Mouse (Mus musculus) mouse embryonic stem cell (cell line): ENCODE measurements around the gene Otub1.

Experiments used
- in situ Hi-C, 2 experiments: fragments of 300-500 bp; cut with MboI; formaldehyde crosslinking; loops; 1 replicate in 1 of 2; 3 replicates in 1 of 2; pipeline ENCODE4 v1.14.3; 2019 to 2020; ENCODE audit warnings: low sequenced_read_pairs in 2 of 2, low pct_unique_long_range_greater_than_20kb in 1 of 2, mixed read lengths in 1 of 2; ENCODE audit not compliant: unreplicated experiment in 1 of 2

Otub1 gene

DNA sequence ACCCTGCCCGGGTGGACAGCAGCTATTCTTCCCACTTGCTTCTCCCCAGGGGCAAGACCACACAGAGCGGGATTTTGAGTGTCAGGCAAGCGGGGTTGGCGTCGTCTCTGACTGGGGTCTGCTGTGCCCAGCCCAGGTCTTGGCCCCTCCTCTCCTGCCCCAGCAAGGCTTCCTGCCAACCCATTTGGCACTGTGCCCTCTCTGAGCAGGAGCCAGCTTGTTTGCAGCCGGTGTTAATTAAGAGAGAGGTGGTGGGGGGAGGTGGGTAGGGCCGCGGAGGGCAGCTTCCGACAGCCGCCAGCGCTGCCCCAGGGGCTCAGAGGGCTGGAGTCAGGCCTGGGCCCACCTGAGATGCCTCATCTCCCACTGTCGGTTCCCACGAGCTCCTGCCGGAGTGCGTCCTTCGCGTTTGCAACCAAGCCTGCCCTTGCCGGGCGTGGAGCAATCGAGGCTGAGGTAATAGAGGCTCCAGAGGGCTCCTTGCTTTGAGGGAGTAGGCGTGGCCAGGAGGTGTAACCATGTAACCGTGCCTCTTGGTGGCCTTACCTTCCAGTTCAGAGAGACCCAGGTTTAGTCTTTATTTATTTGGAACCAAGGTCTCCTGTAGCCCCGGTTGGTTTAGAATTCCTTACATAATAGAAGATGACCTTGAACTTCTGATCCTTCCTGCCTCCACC lies 23.7 kb downstream of the Otub1 start:
- in situ Hi-C loops, result no loop called here

DNA sequence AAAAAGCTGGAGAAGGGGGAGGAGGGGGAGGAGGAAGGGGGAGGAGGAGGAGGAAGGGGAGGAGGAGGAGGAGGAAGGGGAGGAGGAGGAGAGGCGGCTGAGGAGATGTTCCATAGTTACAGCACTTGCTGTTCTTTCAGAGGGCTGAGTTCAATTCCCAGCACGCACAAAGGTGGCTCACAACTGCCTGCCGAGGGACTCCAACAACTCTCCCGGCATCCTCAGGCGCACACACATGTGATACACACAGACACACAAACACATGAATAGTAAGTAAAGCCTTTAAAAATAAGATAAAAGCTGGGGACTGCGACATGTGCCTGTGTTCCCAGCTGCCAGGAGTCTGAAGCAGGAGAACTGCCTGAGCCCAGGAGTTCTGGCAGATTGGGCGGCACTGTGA lies 24.6 kb downstream of the Otub1 start:
- in situ Hi-C loops, result no loop called here

- in situ Hi-C loops, result no loop called here
These were observed 25.2 kb downstream of the Otub1 start for GRCm38 (mm10) chr19:7180756-7181405.

GRCm38 (mm10) chr19:7178841-7179452 lies 27.2 kb downstream of the Otub1 start:
- in situ Hi-C loops, result no loop called here

- in situ Hi-C loops, result no loop called here
These were observed 28.2 kb downstream of the Otub1 start for GRCm38 (mm10) chr19:7177804-7178511.

DNA sequence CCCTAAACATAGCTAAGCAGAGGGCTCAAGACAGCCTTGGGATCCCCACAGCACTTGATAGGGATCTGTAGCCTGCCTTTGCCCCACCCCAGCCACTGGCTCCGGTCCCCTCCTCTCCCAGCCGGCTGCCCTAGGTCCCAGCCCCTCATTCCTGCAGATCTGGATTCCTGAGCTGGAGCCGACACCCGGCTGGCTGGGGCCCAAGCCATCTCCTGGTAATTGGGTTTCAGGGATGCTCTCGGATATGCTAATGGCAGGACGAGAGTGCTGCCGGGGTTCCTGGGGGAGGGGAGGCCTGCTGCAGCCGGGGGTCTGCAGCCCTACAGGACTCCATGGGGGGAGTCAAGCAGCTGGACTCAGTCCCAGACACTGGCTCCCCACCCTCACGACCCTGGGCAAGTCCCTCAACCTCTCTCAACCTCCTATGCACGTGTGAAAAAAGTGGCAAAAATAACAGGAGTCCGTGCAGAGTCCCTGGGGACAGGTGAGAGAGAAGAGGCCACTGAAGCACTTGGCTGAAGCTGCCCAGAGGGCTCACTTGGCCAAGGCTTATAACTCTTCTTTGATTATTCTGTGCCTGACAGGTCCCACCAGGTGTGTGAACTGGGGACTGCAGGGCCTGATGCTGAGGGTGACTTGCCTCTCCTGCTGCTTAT lies 29.9 kb downstream of the Otub1 start:
- in situ Hi-C loops, result no loop called here

DNA sequence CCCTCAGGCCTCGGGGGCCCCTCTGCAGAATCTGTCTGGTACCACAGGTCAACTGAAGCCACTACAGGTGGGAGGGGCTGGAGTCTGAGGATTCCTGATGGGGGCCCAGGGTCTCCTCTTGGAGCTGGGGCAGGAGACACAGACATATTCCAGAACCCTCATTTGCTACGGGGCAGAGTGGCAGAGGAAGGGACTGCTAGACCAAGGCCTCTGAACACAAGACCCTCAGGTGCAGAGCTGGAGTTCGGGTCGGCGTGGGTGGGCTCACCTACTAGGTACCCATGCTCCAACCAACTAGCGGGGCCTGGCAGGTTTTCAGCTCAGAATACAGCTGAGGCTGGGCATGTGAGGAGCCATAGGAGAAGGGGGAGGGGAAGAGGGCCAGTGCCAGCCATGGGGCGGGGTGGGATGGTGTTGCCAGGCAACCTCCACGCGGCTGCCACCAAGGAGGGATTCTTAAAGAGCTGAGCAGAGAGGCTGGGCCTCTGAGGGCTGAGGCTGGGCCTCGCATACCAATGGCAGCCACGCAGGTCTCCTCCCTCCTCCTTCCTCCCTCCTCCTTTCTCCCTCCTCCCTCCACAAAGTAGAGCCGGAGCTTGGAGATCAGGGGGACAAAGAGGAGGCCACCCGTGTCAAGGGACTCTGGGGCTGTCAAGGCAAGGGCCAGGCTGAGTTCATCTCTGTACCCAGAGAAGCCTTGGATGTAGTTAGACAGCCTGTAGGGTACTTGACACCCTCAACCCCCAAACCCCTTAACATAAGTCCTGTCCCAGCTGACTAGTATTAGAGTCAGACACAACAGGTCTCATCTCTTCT lies 33.9 kb downstream of the Otub1 start:
- in situ Hi-C loops, result no loop called here

DNA sequence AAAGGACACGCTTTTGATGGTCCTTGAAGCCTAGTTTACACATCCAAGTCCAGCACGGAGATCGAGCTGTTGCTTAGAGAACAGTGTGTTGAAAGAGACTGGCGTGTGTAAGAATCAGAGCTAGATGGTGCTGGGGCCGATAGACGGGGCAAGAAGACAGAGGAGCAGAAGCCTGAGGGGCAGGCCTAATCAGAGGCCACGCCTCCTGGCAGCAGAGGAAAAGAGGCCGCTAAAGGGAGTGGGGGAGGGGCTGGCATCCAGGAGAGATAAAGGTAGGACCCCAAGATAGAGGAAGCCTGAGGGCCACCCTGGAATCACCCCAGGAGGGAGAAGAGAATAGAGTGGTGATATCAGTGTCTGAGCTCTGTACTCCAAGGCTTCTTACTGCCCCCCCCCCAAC lies 34.7 kb downstream of the Otub1 start:
- in situ Hi-C loops, result no loop called here

DNA sequence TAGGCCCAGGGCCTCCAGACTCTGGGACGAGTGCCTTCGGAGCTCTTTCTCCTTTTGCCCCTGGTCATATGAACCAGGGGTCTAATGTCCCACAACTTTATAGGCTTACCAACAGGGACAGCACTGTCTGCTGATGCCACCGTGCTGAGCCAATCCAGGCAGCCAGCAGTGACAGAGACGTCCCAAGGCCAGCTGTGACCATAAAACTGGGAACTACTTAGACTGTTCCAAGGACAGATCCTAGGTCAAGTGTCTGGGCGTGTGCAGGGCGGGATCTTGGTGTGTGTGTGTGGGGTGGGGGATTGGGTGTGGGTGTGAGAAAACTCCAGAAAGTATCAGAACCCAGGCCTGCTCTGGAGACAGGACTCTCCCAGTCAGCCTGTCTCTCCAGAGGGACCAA lies 35.2 kb downstream of the Otub1 start:
- in situ Hi-C loops, result no loop called here

- in situ Hi-C loops, result no loop called here
These were observed 37.7 kb downstream of the Otub1 start for GRCm38 (mm10) chr19:7168423-7168822.

- in situ Hi-C loops, result no loop called here
These were observed 39.3 kb downstream of the Otub1 start for GRCm38 (mm10) chr19:7166767-7167166.

- in situ Hi-C loops, result no loop called here
These were observed 39.9 kb downstream of the Otub1 start for GRCm38 (mm10) chr19:7166200-7166711.

- in situ Hi-C loops, result no loop called here
These were observed 40.5 kb downstream of the Otub1 start for GRCm38 (mm10) chr19:7165509-7166199.

DNA sequence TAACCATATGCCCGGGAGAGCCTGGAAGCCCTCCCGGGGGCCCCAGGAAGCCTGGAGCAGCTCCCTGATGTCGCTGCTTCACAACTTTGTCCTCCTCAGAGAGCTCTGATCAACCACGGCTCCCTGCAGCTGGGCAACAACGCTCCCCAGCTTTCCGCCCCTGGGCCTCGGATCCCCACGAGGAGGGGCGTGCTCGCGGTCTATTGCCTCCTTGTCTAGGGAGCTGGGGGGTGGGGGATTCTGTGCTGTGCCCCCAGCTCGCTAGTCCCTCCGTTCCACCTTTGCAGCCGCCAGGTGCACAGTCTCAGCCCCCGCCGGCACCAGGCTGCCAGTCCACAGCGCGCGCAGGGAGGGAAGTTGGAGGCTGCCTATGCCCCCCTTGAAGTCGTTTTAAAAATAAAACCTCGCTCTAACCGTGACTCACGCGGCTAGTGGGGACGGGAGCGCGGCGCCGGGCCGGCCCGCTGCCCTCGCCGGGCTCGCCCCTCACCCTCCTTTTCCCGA lies 41.2 kb downstream of the Otub1 start:
- in situ Hi-C loops, result no loop called here

- in situ Hi-C loops, result no loop called here
These were observed 41.9 kb downstream of the Otub1 start for GRCm38 (mm10) chr19:7164238-7164637.

DNA sequence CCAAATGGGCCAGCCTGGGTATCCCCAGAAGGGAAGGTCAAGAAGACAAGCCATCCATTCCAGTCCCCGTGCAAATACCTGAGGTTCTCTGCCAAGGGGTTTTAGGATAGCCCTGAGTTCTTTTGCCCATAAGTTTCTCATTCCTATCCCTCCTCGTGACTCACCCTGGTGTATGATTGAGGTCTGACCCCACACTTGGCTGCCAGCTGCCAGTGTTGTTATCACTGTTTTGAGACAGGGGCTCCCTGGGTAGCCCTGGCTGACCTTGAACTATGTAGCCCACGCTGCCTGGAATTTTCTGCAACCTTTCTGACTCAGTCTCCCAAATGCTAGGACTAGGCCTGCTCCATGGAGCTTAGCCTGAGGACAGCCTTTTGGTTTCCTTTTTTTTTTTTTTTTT lies 45.1 kb downstream of the Otub1 start:
- in situ Hi-C loops, result no loop called here

- in situ Hi-C loops, result no loop called here
These were observed 45.8 kb downstream of the Otub1 start for GRCm38 (mm10) chr19:7160151-7160906.
